Mouse (Mus musculus) E14TG2a.4 (cell line): ENCODE measurements around the gene Gcg.

Source experiments
- H3K27me3 ChIP-seq: 2 replicates; pipeline ENCODE4 v1.6.1; 2014; ENCODE audit warnings: low read length, control low read depth; ENCODE audit not compliant: insufficient read depth
- H3K36me3 ChIP-seq: 2 replicates; pipeline ENCODE4 v1.6.1; 2014; ENCODE audit warnings: low read length, control low read depth; ENCODE audit not compliant: insufficient read depth
- H3K4me1 ChIP-seq: replicated peaks from 2 replicates; pipeline ENCODE4 v1.6.1; 2014; ENCODE audit warnings: low read depth, low read length, control low read depth
- H3K4me3 ChIP-seq: replicated peaks from 2 replicates; pipeline ENCODE4 v1.5.1; 2014; ENCODE audit warnings: mild to moderate bottlenecking, low read length
- H3K9me3 ChIP-seq: 2 replicates; pipeline ENCODE4 v1.6.1; 2014; ENCODE audit warnings: low read length, control low read depth
- CTCF ChIP-seq: conservative IDR thresholded peaks from 2 replicates; pipeline ENCODE4 v1.5.1; 2014; ENCODE audit warnings: low read length
- NANOG ChIP-seq: IDR thresholded peaks from 2 replicates; pipeline ENCODE4 v1.6.1; 2014; ENCODE audit warnings: borderline replicate concordance, low read length, mixed read lengths
- POU5F1 ChIP-seq: IDR thresholded peaks from 2 replicates; pipeline ENCODE4 v1.6.1; 2014; ENCODE audit warnings: low read length, borderline replicate concordance

Gene Gcg

GRCm38 (mm10) chr2:62480285-62481198 lies 2.9 kb downstream of the Gcg start:
- Histone ChIP-seq H3K4me1 (no peaks in the 10 kb centered on the region), H3K9me3 (no peaks in the 10 kb centered on the region), H3K36me3 (no peaks in the 10 kb centered on the region), H3K27me3 (no peaks in the 10 kb centered on the region), H3K4me3 (no peak overlapping the region)
- no peak for TF ChIP-seq CTCF
- TF ChIP-seq NANOG, result no peak
- TF ChIP-seq POU5F1, result no peak

GRCm38 (mm10) chr2:62469551-62469950 lies 13.9 kb downstream of the Gcg start:
- Histone ChIP-seq H3K36me3 (no peaks in the 10 kb centered on the region), H3K9me3 (no peaks in the 10 kb centered on the region), H3K4me1 (no peaks in the 10 kb centered on the region), H3K27me3 (no peaks in the 10 kb centered on the region), H3K4me3 (no peak overlapping the region)
- TF ChIP-seq POU5F1 (no peak), NANOG (no peak), CTCF (no peak)

DNA sequence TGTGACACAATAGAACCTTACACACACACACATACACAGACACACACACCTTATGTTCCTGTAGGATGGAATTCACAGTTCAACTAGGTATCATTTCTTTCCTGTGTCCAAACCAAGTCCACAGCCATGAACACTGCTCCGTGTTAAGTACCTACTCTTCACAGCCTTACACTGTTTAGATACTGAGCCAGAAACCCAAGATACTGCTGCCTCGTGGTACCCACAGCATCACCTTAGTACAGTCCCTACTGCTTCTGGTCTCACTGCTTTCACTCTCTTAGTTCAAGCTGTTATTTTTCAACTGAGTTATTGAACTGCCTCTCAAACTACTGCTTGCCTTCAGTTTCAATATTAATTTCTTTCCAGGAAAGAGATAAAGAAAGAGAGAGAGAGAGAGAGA lies 20.2 kb downstream of the Gcg start:
- Histone ChIP-seq H3K36me3 (no peaks in the 10 kb centered on the region), H3K9me3 (peaks cover 11% of the 10 kb centered on the region), H3K4me1 (no peaks in the 10 kb centered on the region), H3K27me3 (peaks cover 3% of the 10 kb centered on the region), H3K4me3 (no peak overlapping the region)
- TF ChIP-seq NANOG, result no peak
- TF ChIP-seq CTCF, result no peak

GRCm38 (mm10) chr2:62462174-62462573 lies 21.3 kb downstream of the Gcg start:
- H3K4me1 ChIP-seq, result no peaks in the 10 kb centered on the region
- peaks cover 11% of the 10 kb centered on the region for H3K9me3 ChIP-seq
- TF ChIP-seq POU5F1 (no peak), CTCF (no peak), NANOG (no peak)
- no peak overlapping the region for H3K4me3 ChIP-seq
- H3K27me3 ChIP-seq, result peaks cover 3% of the 10 kb centered on the region
- no peaks in the 10 kb centered on the region for H3K36me3 ChIP-seq

GRCm38 (mm10) chr2:62460815-62461450 lies 22.5 kb downstream of the Gcg start:
- Histone ChIP-seq H3K9me3 (peaks cover 11% of the 10 kb centered on the region), H3K27me3 (peaks cover 3% of the 10 kb centered on the region), H3K4me3 (no peak overlapping the region), H3K36me3 (no peaks in the 10 kb centered on the region), H3K4me1 (no peaks in the 10 kb centered on the region)
- TF ChIP-seq POU5F1 (no peak), NANOG (no peak), CTCF (no peak)

DNA sequence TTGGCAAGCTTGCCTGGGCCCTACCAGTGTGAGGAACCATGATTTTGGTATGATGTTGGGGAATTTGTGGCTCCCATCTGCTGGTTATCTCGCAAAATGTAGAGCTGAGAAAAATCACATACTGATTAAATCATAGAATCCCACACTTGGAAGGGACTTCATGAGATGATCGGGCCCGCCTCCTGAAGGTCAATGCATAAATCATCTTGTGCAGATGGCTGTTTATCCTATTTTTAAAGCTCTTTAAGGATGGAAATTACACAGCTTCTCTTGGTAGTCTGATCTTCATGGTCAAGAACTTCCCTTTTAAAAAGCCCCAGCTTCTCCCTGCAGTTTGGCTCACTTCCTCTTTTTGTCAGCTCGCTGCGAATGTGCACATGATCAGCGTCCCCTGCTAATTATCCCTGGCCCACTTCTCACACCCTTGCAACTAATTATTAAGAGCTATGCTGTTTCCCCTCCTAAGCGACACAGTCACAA lies 23.2 kb downstream of the Gcg start:
- Histone ChIP-seq H3K9me3 (peaks cover 11% of the 10 kb centered on the region), H3K4me1 (no peaks in the 10 kb centered on the region), H3K4me3 (no peak overlapping the region), H3K36me3 (no peaks in the 10 kb centered on the region), H3K27me3 (peaks cover 3% of the 10 kb centered on the region)
- TF ChIP-seq CTCF (no peak), POU5F1 (no peak), NANOG (no peak)

DNA sequence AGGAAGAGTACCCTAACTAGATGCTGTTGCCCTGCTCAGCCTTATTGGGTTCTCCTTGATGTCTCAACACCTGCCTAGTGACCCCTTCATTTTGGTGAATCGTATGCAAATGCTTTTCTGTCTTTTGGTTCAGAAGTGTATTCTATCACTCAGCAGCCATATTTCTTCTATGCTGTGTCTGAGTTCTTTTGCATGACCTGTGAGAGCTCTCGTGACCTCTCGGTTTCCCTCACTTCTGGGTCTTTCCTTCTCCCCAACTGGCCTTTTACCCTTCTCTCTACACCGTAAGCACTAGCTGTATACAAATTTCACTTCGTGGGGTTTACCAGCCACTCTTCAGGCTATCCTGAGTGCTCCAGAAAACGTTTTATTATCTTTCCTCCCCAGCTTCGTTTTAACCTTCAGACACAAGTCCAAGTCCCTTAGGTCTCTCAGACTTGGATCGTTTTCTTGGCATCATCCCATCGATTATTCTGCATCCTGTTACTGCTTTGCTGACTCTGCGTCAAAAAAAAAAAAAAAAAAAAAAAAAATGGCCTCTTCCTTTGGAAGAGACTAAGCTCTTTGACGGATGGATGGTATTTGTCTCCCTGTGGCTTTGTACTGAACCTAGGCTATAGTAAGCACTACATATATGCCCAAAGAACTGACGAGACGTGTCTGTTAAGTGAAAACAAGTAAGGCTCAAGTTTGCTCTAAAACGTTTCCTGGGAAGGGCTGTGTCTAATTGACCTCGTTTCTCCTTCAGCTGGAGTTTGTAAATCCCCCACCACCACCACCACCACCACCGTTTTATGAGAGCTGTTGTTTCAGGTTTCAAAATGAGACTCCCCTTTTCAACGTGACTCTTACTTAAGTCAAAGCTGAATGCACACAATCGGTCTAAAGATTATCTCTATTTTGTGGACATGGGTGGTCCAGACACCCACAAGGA lies 23.9 kb downstream of the Gcg start:
- Histone ChIP-seq H3K36me3 (no peaks in the 10 kb centered on the region), H3K4me3 (no peak overlapping the region), H3K27me3 (peaks cover 3% of the 10 kb centered on the region), H3K4me1 (no peaks in the 10 kb centered on the region), H3K9me3 (peaks cover 11% of the 10 kb centered on the region)
- TF ChIP-seq CTCF, result no peak
- TF ChIP-seq NANOG, result no peak
- no peak for TF ChIP-seq POU5F1

DNA sequence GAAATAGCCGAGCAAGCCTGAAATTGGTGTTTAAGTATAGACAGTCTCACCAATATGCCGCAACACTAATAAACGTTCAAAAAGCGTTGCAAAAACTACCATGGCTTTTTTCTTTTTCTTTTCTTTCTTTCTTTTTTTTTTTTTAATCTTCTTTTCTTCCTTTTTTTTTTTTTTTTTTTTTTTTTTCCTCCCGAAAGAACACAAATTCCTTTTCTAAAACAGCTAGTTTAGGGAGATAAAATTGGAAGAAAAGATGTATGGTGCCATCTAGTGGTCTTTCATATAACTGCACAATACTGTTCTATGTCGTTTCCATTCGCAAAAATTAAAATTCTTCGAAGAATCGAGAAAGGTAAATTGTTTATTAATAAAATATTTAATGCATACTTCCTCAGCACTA lies 25.4 kb downstream of the Gcg start:
- H3K36me3 ChIP-seq, result no peaks in the 10 kb centered on the region
- peaks cover 3% of the 10 kb centered on the region for H3K27me3 ChIP-seq
- no peaks in the 10 kb centered on the region for H3K4me1 ChIP-seq
- TF ChIP-seq CTCF (peak; percentile 61), NANOG (no peak)
- H3K9me3 ChIP-seq, result peaks cover 11% of the 10 kb centered on the region
- H3K4me3 ChIP-seq, result no peak overlapping the region
